Mouse (Mus musculus): Measurements from ENCODE around the gene Gga2. TPM values are rescaled to one million over a fixed set of nuclear protein-coding genes. Genes with fewer than 3 reads are reported as not detected.

Gene Gga2
- polyA plus RNA-seq, 2 experiments, result 18.2 to 23.5 TPM

GRCm38 (mm10) chr7:121981307-121981871, 39.6 kb downstream of the Gga2 start, which contains the start of gene Cog7:
Gene Cog7, minus strand, starts transcription at chr7:121981711.
- Histone ChIP-seq H3K27ac (no peak within 1 kb of the TSS), H3K4me1 (replicated peaks; ENCODE audit: control insufficient read depth in 2 of 2, insufficient read depth in 2 of 2, low read length in 1 of 2) (peaks cover 7 to 8% of the 10 kb centered on the region in 2 experiments), H3K4me3 (ENCODE audit: insufficient read depth in 1 of 2, low read depth in 2 of 2, low read length in 2 of 2) (peak within 1 kb of the TSS; percentile 86 to 87), H3K36me3 (replicated peaks; ENCODE audit: control insufficient read depth, insufficient read depth, low read depth) (no peaks in the 10 kb centered on the region; the same call in 1 of the 2 replicates), H3K27me3 (ENCODE audit: control insufficient read depth, insufficient read depth, low read length) (no peaks in the 10 kb centered on the region), H3K9ac (replicated peaks) (peak within 1 kb of the TSS; percentile 87), H3K9me3 (ENCODE audit: control insufficient read depth, low read length) (no peaks in the 10 kb centered on the region), H3K4me2 (ENCODE audit: low read depth) (peak within 1 kb of the TSS; percentile 55)
- DNase-seq (ENCODE audit: low read depth in 3 of 3, low spot score in 3 of 3) (peak; percentile 83 to 88 (median 84)), ATAC-seq (ENCODE audit: insufficient read depth) (peak; percentile 85)
- TF ChIP-seq EP300 (IDR thresholded peaks at IDR 0.05; ENCODE audit: low read depth) (no peak), CTCF (IDR thresholded peaks at IDR 0.05; ENCODE audit: low read depth) (no peak)
- under 1% methylated on average over 55 of the region's 55 CpGs for WGBS (ENCODE audit: insufficient replicate concordance)

DNA sequence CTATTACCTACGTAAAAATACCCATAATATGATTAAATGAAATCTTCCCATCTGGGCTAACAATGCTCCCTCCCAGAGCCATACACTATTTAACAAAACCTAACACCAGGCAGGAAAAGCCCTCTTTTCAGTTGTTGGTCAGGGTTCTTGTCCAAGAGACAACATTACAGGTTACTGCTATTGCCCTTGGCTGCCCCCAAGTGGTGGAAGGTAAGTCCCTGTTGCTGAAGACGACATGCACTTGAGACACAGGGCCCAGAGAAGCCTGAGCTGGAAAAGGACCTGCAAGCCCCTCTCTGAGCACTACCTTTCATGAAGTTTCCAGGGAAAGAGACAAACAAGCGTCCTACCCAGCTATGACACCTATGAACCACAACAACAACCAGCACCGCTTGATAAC, 46.0 kb downstream of the Gga2 start:
- H3K36me3 ChIP-seq (replicated peaks; ENCODE audit: control insufficient read depth, insufficient read depth, low read depth), result peaks cover 5% of the 10 kb centered on the region
- DNase-seq (ENCODE audit: low read depth in 3 of 3, low spot score in 3 of 3) (peak; percentile 24 to 41 (median 30)), ATAC-seq (ENCODE audit: insufficient read depth) (no peak)
- H3K27ac ChIP-seq, result no peak overlapping the region
- no peak overlapping the region for H3K4me2 ChIP-seq (ENCODE audit: low read depth)
- no peaks in the 10 kb centered on the region for H3K9me3 ChIP-seq (ENCODE audit: control insufficient read depth, low read length)
- TF ChIP-seq CTCF (IDR thresholded peaks at IDR 0.05; ENCODE audit: low read depth) (peak; percentile 82), EP300 (IDR thresholded peaks at IDR 0.05; ENCODE audit: low read depth) (no peak)
- H3K4me3 ChIP-seq (ENCODE audit: insufficient read depth in 1 of 2, low read depth in 2 of 2, low read length in 2 of 2), result no peak overlapping the region
- no peak overlapping the region for H3K9ac ChIP-seq (replicated peaks)
- no peaks in the 10 kb centered on the region for H3K27me3 ChIP-seq (ENCODE audit: control insufficient read depth, insufficient read depth, low read length)
- 47% methylated on average over 4 of the region's 4 CpGs for WGBS (ENCODE audit: insufficient replicate concordance)
- H3K4me1 ChIP-seq (replicated peaks; ENCODE audit: control insufficient read depth in 2 of 2, insufficient read depth in 2 of 2, low read length in 1 of 2), result peaks cover 4 to 5% of the 10 kb centered on the region in 2 experiments; a peak in 2 of 4 replicates

DNA sequence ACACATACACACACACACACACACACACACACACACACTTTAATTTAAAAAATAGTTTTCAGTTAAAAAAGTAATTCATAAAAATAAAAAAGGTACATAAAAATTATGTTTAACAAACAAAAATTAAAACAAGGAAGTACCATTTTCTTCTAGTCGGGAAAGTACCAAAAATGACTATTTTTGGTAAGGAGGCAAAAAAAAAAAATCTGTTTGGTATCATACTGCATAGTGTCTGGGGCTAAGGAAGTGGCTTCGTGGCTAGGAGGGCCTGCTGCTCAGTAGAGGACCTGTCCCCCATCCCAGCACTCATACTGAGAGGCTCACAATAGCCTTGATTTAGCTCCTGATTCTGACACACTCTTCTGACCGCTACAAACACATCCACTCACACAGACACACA, 49.3 kb downstream of the Gga2 start:
- H3K9ac ChIP-seq (replicated peaks), result no peak overlapping the region
- H3K36me3 ChIP-seq (replicated peaks; ENCODE audit: control insufficient read depth, insufficient read depth, low read depth), result peaks cover 5% of the 10 kb centered on the region; the same call in 1 of the 2 replicates
- peaks cover 9 to 18% of the 10 kb centered on the region in 2 experiments; a peak in 3 of 4 replicates for H3K4me1 ChIP-seq (replicated peaks; ENCODE audit: control insufficient read depth in 2 of 2, insufficient read depth in 2 of 2, low read length in 1 of 2)
- H3K4me3 ChIP-seq (ENCODE audit: insufficient read depth in 1 of 2, low read depth in 2 of 2, low read length in 2 of 2), result no peak overlapping the region
- no peak for ATAC-seq (ENCODE audit: insufficient read depth)
- no peak for DNase-seq (ENCODE audit: low read depth in 3 of 3, low spot score in 3 of 3)
- no peak overlapping the region for H3K4me2 ChIP-seq (ENCODE audit: low read depth)
- H3K27ac ChIP-seq, result no peak overlapping the region
- H3K9me3 ChIP-seq (ENCODE audit: control insufficient read depth, low read length), result no peaks in the 10 kb centered on the region
- no peaks in the 10 kb centered on the region for H3K27me3 ChIP-seq (ENCODE audit: control insufficient read depth, insufficient read depth, low read length)
- TF ChIP-seq EP300 (IDR thresholded peaks at IDR 0.05; ENCODE audit: low read depth) (no peak), CTCF (IDR thresholded peaks at IDR 0.05; ENCODE audit: low read depth) (no peak)
- WGBS (ENCODE audit: insufficient replicate concordance), result 57% methylated on average over 3 of the region's 3 CpGs

DNA sequence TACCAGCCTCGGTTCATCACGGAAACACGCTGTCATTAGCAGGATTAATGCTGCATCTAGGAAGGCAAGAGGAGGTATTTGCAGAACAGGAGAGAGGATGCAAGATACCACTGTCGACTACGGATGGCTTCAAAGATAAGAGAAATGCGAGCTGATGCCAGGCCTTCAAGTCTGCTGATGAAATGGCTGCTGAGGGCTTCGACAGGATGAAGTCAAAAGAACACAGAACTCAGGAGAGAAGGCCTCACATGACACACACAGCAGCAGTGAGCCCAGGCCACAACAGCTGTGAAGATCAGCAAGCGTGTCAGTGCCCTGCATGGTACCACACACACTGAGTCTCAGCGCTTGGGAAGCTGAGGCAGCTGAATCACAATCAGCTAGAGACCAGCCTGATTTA, 50.8 kb downstream of the Gga2 start:
- Histone ChIP-seq H3K4me1 (replicated peaks; ENCODE audit: control insufficient read depth in 2 of 2, insufficient read depth in 2 of 2, low read length in 1 of 2) (peaks cover 9 to 18% of the 10 kb centered on the region in 2 experiments; a peak in 3 of 4 replicates), H3K4me2 (ENCODE audit: low read depth) (no peak overlapping the region), H3K4me3 (ENCODE audit: insufficient read depth in 1 of 2, low read depth in 2 of 2, low read length in 2 of 2) (no peak overlapping the region), H3K36me3 (replicated peaks; ENCODE audit: control insufficient read depth, insufficient read depth, low read depth) (peaks cover 5% of the 10 kb centered on the region; the same call in 1 of the 2 replicates), H3K27ac (no peak overlapping the region), H3K27me3 (ENCODE audit: control insufficient read depth, insufficient read depth, low read length) (no peaks in the 10 kb centered on the region), H3K9ac (replicated peaks) (no peak overlapping the region), H3K9me3 (ENCODE audit: control insufficient read depth, low read length) (no peaks in the 10 kb centered on the region)
- TF ChIP-seq EP300 (IDR thresholded peaks at IDR 0.05; ENCODE audit: low read depth) (no peak; the same call in 1 of the 2 replicates), CTCF (IDR thresholded peaks at IDR 0.05; ENCODE audit: low read depth) (no peak)
- ATAC-seq (ENCODE audit: insufficient read depth) (peak; percentile 53), DNase-seq (ENCODE audit: low read depth in 3 of 3, low spot score in 3 of 3) (peak in 1 of 3 experiments; percentile 23)
- WGBS (ENCODE audit: insufficient replicate concordance), result 35% methylated on average over 9 of the region's 9 CpGs

GRCm38 (mm10) chr7:121968816-121969215, 52.2 kb downstream of the Gga2 start:
- 77% methylated on average over 9 of the region's 9 CpGs for WGBS (ENCODE audit: insufficient replicate concordance)
- ATAC-seq (ENCODE audit: insufficient read depth), result no peak
- no peak overlapping the region for H3K9ac ChIP-seq (replicated peaks)
- H3K4me1 ChIP-seq (replicated peaks; ENCODE audit: control insufficient read depth in 2 of 2, insufficient read depth in 2 of 2, low read length in 1 of 2), result peaks cover 9 to 18% of the 10 kb centered on the region in 2 experiments; a peak in 3 of 4 replicates
- peaks cover 5% of the 10 kb centered on the region; the same call in 1 of the 2 replicates for H3K36me3 ChIP-seq (replicated peaks; ENCODE audit: control insufficient read depth, insufficient read depth, low read depth)
- TF ChIP-seq EP300 (IDR thresholded peaks at IDR 0.05; ENCODE audit: low read depth) (no peak), CTCF (IDR thresholded peaks at IDR 0.05; ENCODE audit: low read depth) (no peak)
- no peak overlapping the region for H3K4me2 ChIP-seq (ENCODE audit: low read depth)
- H3K9me3 ChIP-seq (ENCODE audit: control insufficient read depth, low read length), result no peaks in the 10 kb centered on the region
- no peak overlapping the region for H3K27ac ChIP-seq
- no peaks in the 10 kb centered on the region for H3K27me3 ChIP-seq (ENCODE audit: control insufficient read depth, insufficient read depth, low read length)
- no peak for DNase-seq (ENCODE audit: low read depth in 3 of 3, low spot score in 3 of 3)
- H3K4me3 ChIP-seq (ENCODE audit: insufficient read depth in 1 of 2, low read depth in 2 of 2, low read length in 2 of 2), result no peak overlapping the region

Measured in liver, embryonic 14.5 days (tissue).